Mouse (Mus musculus) spleen, postnatal 4 days (tissue): ENCODE results near the gene Mgll.
A peak's percentile ranks its signal among the peaks of the same experiment; 100 is the strongest.

Source experiments
- DNase-seq, 2 experiments: peaks; one replicate each; pipeline ENCODE4 v3.0.0; 2022; ENCODE audit warnings: low spot score in 2 of 2

Mgll gene

GRCm38 (mm10) chr6:88717143-88718032 lies 6.8 kb upstream of the Mgll start:
- no peak for DNase-seq

- no peak for DNase-seq
These were observed 6.0 kb upstream of the Mgll start for GRCm38 (mm10) chr6:88718033-88718725.

- DNase-seq: no peak
These were observed 3.2 kb upstream of the Mgll start for GRCm38 (mm10) chr6:88721059-88721458.

GRCm38 (mm10) chr6:88722906-88723305 lies 1.3 kb upstream of the Mgll start:
- no peak for DNase-seq

GRCm38 (mm10) chr6:88723806-88724312 lies 353 bp upstream of the Mgll start:
- no peak for DNase-seq

GRCm38 (mm10) chr6:88725590-88725989 lies 1.4 kb downstream of the Mgll start:
- peak; percentile 54 to 75 for DNase-seq

- peak in 1 of 2 experiments; percentile 68 for DNase-seq
These were observed 2.3 kb downstream of the Mgll start for GRCm38 (mm10) chr6:88726252-88727211.

GRCm38 (mm10) chr6:88727490-88727889 lies 3.3 kb downstream of the Mgll start:
- no peak for DNase-seq

GRCm38 (mm10) chr6:88728054-88728453 lies 3.8 kb downstream of the Mgll start:
- no peak for DNase-seq

- no peak for DNase-seq
These were observed 4.3 kb downstream of the Mgll start for GRCm38 (mm10) chr6:88728515-88728914.

GRCm38 (mm10) chr6:88731211-88731751 lies 7.1 kb downstream of the Mgll start:
- DNase-seq: peak; percentile 87 to 88

GRCm38 (mm10) chr6:88731991-88732390 lies 7.8 kb downstream of the Mgll start:
- DNase-seq: peak in 1 of 2 experiments; percentile 68

GRCm38 (mm10) chr6:88732643-88733613 lies 8.7 kb downstream of the Mgll start:
- DNase-seq: no peak

GRCm38 (mm10) chr6:88736337-88736736 lies 12.1 kb downstream of the Mgll start:
- DNase-seq: no peak

- peak in 1 of 2 experiments; percentile 13 for DNase-seq
These were observed 12.7 kb downstream of the Mgll start for GRCm38 (mm10) chr6:88736741-88737508.

GRCm38 (mm10) chr6:88737509-88737888 lies 13.3 kb downstream of the Mgll start:
- no peak for DNase-seq

- peak in 1 of 2 experiments; percentile 70 for DNase-seq
These were observed 16.8 kb downstream of the Mgll start for GRCm38 (mm10) chr6:88741041-88741440.

GRCm38 (mm10) chr6:88741791-88742190 lies 17.6 kb downstream of the Mgll start:
- DNase-seq: no peak
